Mouse (Mus musculus): ENCODE results near the gene Cdc40. TPM values are rescaled to one million over a fixed set of nuclear protein-coding genes. Genes with fewer than 3 reads are reported as not detected.

Gene Cdc40
- 28.0 and 34.8 TPM in 2 replicates for polyA plus RNA-seq (2016; fragmentation: Nextera tagmentation; extraction: Ambion mirVana)

DNA sequence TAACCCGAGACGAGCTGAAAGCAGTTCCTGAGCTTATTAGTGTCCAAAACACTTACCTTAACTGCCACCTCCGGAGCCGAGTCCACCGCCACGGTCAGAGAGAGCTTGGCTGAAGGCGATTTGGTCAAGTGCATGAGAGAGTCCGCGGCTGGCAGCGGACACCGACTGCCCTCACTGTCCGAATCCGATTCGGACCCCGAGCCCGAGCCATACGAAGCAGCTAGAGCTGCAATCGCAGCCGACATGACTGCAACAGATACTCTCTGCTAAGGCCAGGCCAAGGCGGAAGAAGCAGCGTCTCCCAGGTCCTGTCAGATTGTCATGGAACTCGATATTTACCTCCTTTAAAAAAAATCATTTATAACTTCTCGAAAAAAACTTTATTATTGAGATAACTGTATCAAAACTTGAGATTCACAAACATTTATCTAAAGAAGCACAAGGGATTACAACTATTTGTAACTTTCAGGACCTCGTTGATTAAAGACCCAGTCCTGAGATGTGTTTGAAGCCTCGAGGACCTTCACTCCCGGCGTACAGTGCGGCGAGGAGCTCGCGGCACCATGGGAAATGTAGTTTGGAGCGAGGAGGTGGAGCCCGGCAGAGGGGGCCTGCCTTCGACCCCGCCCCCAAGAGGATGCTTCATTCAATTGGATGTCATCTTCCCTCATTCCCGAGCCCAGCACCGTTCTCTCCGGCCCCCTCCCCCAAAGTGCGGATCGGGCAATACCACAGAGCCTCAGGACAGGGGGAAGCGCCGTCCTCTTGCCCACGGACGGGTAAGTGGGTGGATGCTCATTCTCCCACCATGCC is at the start of gene Cdc40, which contains the start of gene Wasf1:
TSS of gene Cdc40 (minus strand) at position 481 of the 813 bp plus-strand sequence.
TSS of gene Wasf1 (plus strand) at position 645 of the 813 bp plus-strand sequence.
- H3K4me1 ChIP-seq (replicated peaks): peaks cover 33% of the 10 kb centered on the region
- no peaks in the 10 kb centered on the region for H3K27me3 ChIP-seq (ENCODE audit: insufficient read depth, poor library complexity, severe bottlenecking)
- H3K9me3 ChIP-seq: no peaks in the 10 kb centered on the region
- H3K36me3 ChIP-seq: peaks cover 10% of the 10 kb centered on the region; the same call in 1 of the 2 replicates
- WGBS: under 1% methylated on average over 44 of the region's 44 CpGs
- H3K4me3 ChIP-seq: peak within 1 kb of the TSS; percentile 95
- H3K27ac ChIP-seq: peak within 1 kb of the TSS; percentile 99
- DNase-seq (ENCODE audit: low spot score): peak; percentile 96

DNA sequence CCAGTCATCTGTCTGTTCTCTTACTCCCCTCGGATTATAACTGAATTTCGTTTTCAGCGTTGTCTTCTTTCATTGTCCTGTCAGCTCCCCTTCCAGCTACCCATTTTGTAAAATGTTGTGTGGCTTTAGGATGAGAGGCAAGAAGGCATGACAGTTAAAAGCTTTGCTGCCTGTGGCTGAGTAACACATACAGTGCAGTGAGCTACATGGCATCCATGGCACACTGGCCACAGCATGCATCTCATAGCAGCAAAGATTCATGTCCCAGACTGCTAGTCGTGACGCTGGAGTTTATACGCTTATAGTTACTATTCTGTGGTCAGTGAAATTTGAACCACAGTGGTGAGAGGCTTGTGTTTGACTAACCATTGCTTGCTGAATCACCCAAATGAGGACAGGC is 36.4 kb upstream of the Cdc40 start:
- WGBS: 89% methylated on average over 6 of the region's 6 CpGs
- Histone ChIP-seq H3K9me3 (no peaks in the 10 kb centered on the region), H3K4me3 (no peak overlapping the region), H3K27me3 (ENCODE audit: insufficient read depth, poor library complexity, severe bottlenecking) (no peaks in the 10 kb centered on the region), H3K4me1 (replicated peaks) (no peaks in the 10 kb centered on the region), H3K36me3 (peaks cover 26% of the 10 kb centered on the region), H3K27ac (no peak overlapping the region)
- DNase-seq (ENCODE audit: low spot score): no peak

DNA sequence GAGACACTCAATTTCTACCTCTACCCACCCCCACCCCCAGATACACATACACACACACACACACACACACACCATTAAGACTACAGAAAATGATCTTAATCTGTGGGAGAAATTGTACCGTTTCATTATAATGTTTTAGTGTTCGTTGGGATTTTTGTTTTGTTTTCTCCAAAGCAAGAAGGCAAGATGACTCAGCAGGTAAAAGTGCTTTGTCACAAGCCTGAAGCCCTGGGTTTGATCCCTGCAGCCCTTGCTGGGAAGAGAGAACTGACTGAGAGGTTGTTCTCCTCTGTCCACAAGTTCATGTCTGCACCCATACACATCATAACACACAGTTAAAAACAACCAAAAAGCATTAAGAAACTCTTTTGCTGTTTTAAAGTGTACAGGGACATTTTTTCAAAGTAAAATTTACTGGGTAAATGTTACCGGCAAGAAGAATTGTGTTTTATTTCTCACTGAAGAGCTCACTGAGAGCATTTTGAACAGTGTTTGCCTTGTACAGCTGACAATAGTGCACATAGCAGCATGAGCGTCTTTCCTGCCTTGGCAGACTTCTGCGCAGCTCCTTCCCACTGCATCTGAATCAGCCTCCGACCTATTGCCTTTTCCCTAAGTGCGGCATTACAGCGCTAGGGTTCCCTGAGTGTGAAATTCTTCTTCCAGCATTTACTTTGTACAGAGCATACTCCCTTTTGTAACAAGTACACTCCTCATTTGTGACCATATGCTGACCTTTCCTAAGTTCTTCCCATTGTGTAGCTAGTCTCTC is 35.7 kb upstream of the Cdc40 start:
- Histone ChIP-seq H3K4me3 (no peak overlapping the region), H3K27ac (no peak overlapping the region), H3K27me3 (ENCODE audit: insufficient read depth, poor library complexity, severe bottlenecking) (no peaks in the 10 kb centered on the region), H3K9me3 (no peaks in the 10 kb centered on the region), H3K4me1 (replicated peaks) (no peaks in the 10 kb centered on the region), H3K36me3 (peaks cover 21% of the 10 kb centered on the region)
- 90% methylated on average over 8 of the region's 8 CpGs for WGBS
- no peak for DNase-seq (ENCODE audit: low spot score)

DNA sequence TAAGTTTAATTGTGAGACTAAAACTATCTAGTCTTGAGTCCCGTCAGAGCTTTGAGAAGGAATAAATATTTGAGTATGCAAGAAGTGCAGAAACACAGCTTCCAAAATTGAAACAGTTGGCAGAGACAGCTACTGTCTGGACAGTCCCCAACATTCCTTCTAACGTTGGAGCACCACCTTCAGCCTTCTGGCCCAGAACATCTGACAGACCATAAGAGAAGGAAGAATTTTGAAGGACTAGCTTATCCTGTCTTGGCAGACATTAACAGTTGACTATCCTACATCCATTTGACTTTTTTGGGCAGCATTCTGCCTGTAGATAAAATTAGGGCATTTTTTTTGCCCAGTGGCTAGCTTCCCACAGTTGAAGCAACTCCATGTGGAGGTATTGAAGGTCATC is 32.1 kb upstream of the Cdc40 start:
- Histone ChIP-seq H3K27me3 (ENCODE audit: insufficient read depth, poor library complexity, severe bottlenecking) (no peaks in the 10 kb centered on the region), H3K4me3 (no peak overlapping the region), H3K36me3 (peaks cover 9% of the 10 kb centered on the region), H3K4me1 (replicated peaks) (0 out of 2 replicates have a peak, but pooled peaks cover 3% of the 10 kb centered on the region), H3K9me3 (no peaks in the 10 kb centered on the region), H3K27ac (no peak overlapping the region)
- DNase-seq (ENCODE audit: low spot score): no peak
- 89% methylated on average over 2 of the region's 2 CpGs for WGBS

DNA sequence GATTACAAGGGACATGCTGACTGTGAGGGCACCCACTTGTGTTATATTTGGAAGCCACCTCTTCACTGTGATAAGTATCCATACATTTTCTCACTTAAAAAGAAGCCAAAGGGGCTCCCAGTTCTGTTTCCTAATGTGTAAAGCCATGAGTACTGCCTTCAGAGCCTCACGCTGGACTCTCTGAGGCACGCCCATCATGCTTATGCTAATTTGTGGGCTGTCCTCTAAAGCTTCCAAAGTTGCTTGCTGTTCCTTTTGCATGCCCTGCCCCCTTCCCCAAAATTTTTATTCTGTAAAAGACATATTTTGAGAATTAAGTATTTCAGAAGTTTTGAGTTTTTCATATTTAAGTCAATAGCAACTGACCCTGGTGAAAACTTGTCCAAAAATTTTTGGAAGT is 27.7 kb upstream of the Cdc40 start:
- Histone ChIP-seq H3K9me3 (no peaks in the 10 kb centered on the region), H3K36me3 (peaks cover 9% of the 10 kb centered on the region), H3K27ac (no peak overlapping the region), H3K4me3 (no peak overlapping the region), H3K27me3 (ENCODE audit: insufficient read depth, poor library complexity, severe bottlenecking) (no peaks in the 10 kb centered on the region), H3K4me1 (replicated peaks) (0 out of 2 replicates have a peak, but pooled peaks cover 3% of the 10 kb centered on the region)
- no peak for DNase-seq (ENCODE audit: low spot score)
- 65% methylated on average over 2 of the region's 2 CpGs for WGBS

DNA sequence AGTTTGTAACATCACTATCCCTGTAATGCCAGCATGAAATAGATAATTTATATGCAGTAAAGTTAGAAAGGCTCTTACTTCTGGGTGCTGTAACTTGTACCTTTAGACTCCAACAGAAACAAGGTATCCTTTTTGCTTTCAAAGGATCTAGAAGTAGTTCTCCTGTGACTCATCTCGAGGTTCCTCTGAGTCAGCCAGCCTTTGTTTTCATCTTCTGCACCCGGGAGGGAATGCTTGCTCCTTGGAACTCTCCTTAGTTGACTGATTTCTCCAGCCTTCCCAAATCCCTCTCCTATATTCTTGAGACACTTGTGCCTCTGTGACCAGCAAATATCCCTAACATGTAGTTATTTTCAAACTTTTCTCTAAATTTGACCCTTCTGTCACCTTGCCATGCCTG is 25.5 kb upstream of the Cdc40 start:
- no peaks in the 10 kb centered on the region for H3K9me3 ChIP-seq
- 56% methylated on average over 2 of the region's 2 CpGs for WGBS
- H3K4me1 ChIP-seq (replicated peaks): 0 out of 2 replicates have a peak, but pooled peaks cover 3% of the 10 kb centered on the region
- no peak overlapping the region for H3K4me3 ChIP-seq
- no peak for DNase-seq (ENCODE audit: low spot score)
- H3K36me3 ChIP-seq: peaks cover 10% of the 10 kb centered on the region
- no peak overlapping the region for H3K27ac ChIP-seq
- H3K27me3 ChIP-seq (ENCODE audit: insufficient read depth, poor library complexity, severe bottlenecking): no peaks in the 10 kb centered on the region

DNA sequence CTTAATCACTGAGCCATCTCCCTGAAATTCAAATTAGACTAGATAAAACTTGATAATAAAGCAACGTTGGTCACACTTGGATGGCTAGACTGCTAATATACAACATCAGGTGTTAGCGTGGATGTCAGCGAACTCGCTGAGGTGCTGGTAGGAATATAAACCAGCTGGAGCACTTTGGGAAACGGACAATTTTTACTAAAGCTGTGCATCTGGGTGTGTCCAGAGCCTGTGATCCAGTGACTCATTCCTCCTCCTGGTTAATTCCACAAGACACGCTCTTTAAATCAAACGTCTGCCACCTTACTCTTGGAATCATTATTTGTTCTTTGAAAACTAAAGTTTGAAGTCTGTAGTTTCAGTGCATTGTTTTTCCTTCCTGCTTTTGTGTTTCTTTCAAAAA is 23.7 kb upstream of the Cdc40 start:
- no peak overlapping the region for H3K4me3 ChIP-seq
- DNase-seq (ENCODE audit: low spot score): no peak
- no peaks in the 10 kb centered on the region for H3K9me3 ChIP-seq
- WGBS: 90% methylated on average over 7 of the region's 7 CpGs
- H3K4me1 ChIP-seq (replicated peaks): peaks cover 14% of the 10 kb centered on the region; the same call in 1 of the 2 replicates
- H3K27ac ChIP-seq: no peak overlapping the region
- H3K27me3 ChIP-seq (ENCODE audit: insufficient read depth, poor library complexity, severe bottlenecking): no peaks in the 10 kb centered on the region
- peaks cover 4% of the 10 kb centered on the region; the same call in 1 of the 2 replicates for H3K36me3 ChIP-seq

DNA sequence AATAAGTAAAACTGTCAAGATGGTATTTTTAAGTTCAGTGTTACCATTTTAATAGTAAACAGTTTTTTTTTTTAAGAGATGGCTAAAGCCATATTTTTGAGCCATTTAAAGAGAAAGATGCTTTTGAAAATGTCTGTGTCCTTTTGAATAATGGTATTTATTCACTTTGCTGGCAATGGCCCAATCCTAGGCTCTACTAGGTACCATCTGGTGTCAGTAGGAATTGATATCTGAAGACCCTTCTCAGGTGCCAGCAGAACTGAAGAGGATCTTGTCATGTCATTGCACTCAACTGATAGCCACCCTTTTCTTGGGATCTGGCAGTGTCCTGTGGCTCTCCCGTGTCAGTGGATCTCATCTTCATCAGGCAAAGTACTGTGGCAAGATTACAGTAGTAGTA is 23.0 kb upstream of the Cdc40 start:
- Histone ChIP-seq H3K4me1 (replicated peaks) (peaks cover 14% of the 10 kb centered on the region; the same call in 1 of the 2 replicates), H3K27me3 (ENCODE audit: insufficient read depth, poor library complexity, severe bottlenecking) (no peaks in the 10 kb centered on the region), H3K4me3 (no peak overlapping the region), H3K9me3 (no peaks in the 10 kb centered on the region), H3K36me3 (peaks cover 4% of the 10 kb centered on the region; the same call in 1 of the 2 replicates), H3K27ac (no peak overlapping the region)
- DNase-seq (ENCODE audit: low spot score): no peak
- 96% methylated on average over 1 of the region's 1 CpGs for WGBS

DNA sequence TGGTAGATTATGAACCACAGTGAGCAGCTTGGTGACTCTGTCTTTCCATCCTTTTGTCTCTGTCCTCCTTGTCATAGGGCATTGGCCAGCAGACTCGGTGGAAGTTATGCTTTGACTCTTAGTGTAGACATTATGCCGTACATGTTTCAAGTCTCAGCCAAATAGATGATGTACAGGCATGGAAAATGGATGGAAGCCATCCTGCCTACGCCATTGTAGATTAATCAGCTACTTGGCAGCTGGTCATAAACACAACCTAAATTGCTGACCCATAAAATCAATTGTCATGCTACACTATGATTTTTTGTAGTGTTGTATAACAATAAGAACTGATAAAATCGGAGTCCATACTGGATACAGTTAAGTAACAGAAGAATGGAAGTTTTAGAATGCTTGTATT is 18.7 kb upstream of the Cdc40 start:
- 73% methylated on average over 4 of the region's 4 CpGs for WGBS
- Histone ChIP-seq H3K36me3 (peaks cover 4% of the 10 kb centered on the region; the same call in 1 of the 2 replicates), H3K27ac (no peak overlapping the region), H3K27me3 (ENCODE audit: insufficient read depth, poor library complexity, severe bottlenecking) (no peaks in the 10 kb centered on the region), H3K4me3 (no peak overlapping the region), H3K9me3 (no peaks in the 10 kb centered on the region), H3K4me1 (replicated peaks) (peaks cover 14% of the 10 kb centered on the region)
- DNase-seq (ENCODE audit: low spot score): no peak

DNA sequence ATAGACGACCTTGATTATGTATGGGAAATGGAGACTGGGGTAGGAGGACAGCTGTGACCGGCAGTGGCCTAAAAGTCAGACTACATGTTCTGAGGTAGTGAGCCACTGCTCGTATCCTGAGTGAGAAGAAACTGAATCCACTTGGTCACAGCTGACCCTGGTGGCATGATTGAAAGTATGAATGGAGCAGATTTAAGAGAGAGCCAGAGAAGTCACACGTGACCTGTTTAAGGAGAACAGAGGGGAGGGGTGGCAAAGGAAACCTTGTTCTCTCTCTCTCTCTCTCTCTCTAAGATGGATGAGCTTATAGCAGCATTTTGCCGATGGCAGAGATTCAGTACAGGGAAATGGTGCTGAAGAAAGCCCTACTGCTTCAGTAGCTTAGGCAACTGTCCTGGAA is 13.5 kb upstream of the Cdc40 start:
- no peaks in the 10 kb centered on the region for H3K9me3 ChIP-seq
- DNase-seq (ENCODE audit: low spot score): no peak
- peaks cover 6% of the 10 kb centered on the region for H3K4me1 ChIP-seq (replicated peaks)
- H3K27me3 ChIP-seq (ENCODE audit: insufficient read depth, poor library complexity, severe bottlenecking): no peaks in the 10 kb centered on the region
- peaks cover 6% of the 10 kb centered on the region for H3K36me3 ChIP-seq
- WGBS: 68% methylated on average over 5 of the region's 5 CpGs
- H3K4me3 ChIP-seq: no peak overlapping the region
- H3K27ac ChIP-seq: no peak overlapping the region

DNA sequence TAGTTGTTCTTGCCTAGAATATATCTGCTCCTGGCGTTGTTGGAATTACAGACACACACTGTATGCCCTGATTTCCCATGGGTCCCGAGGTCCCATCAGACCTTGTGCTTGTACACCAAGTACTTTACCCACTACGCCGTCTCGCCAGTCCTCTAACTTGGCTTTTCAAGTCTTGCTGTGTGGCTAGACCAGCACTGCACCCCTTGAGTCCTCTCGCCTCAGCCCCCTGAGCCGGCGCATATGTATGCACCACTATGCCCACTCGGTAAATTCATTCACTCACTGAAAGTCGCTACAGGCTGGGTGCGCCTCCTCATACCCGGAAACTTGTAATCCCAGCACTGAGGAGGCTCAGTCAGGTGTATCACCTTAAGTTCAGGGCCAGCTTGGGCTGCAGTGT is 12.7 kb upstream of the Cdc40 start:
- Histone ChIP-seq H3K27ac (no peak overlapping the region), H3K9me3 (no peaks in the 10 kb centered on the region), H3K27me3 (ENCODE audit: insufficient read depth, poor library complexity, severe bottlenecking) (no peaks in the 10 kb centered on the region), H3K4me1 (replicated peaks) (peaks cover 6% of the 10 kb centered on the region), H3K4me3 (no peak overlapping the region), H3K36me3 (peaks cover 6% of the 10 kb centered on the region)
- no peak for DNase-seq (ENCODE audit: low spot score)
- 93% methylated on average over 12 of the region's 12 CpGs for WGBS

DNA sequence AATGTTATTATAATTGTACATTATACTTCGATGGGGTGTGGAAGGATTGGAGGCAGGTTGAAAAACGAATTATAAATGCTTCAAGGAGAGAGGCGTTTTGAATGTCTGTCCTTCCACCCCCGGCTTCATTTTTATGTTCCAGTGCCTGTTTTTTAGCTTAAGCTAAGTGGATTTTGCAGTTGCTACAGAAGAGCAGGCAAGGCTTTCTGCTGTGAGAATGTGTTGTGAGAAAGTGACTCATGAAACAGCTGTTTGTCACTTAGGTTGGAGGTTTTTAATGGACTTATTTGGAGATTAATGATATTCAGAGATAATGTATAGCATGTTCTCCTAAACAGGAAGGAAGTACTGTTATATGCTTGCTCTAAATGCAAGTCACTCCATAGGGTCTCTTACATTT is 6.0 kb upstream of the Cdc40 start:
- no peak for DNase-seq (ENCODE audit: low spot score)
- peaks cover 6% of the 10 kb centered on the region for H3K36me3 ChIP-seq
- H3K4me1 ChIP-seq (replicated peaks): peaks cover 14% of the 10 kb centered on the region
- no peaks in the 10 kb centered on the region for H3K27me3 ChIP-seq (ENCODE audit: insufficient read depth, poor library complexity, severe bottlenecking)
- H3K27ac ChIP-seq: no peak overlapping the region
- H3K9me3 ChIP-seq: no peaks in the 10 kb centered on the region
- 90% methylated on average over 4 of the region's 4 CpGs for WGBS
- H3K4me3 ChIP-seq: no peak overlapping the region

DNA sequence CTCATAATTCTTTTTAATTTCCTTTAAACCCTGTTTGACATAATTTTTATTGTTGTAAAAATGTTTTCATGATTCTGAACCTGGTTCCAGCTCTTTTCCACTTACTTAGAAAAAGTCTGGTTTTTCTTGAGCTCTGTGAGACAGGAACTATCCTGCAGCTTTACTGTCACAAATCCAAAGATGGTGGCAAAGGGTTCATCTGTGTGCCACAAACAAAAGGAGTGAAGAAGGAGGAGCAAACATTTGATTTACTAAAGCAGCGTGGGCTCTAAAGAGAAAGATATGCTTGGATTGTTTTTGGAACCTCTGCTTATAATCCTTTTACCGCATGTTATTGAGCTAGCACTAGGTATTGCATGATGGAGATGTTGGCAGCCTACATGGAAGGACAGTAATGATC is 4.2 kb upstream of the Cdc40 start:
- no peak for DNase-seq (ENCODE audit: low spot score)
- Histone ChIP-seq H3K27me3 (ENCODE audit: insufficient read depth, poor library complexity, severe bottlenecking) (no peaks in the 10 kb centered on the region), H3K36me3 (no peaks in the 10 kb centered on the region), H3K27ac (no peak overlapping the region), H3K9me3 (no peaks in the 10 kb centered on the region), H3K4me3 (no peak overlapping the region), H3K4me1 (replicated peaks) (peaks cover 14% of the 10 kb centered on the region)
- WGBS: 69% methylated on average over 2 of the region's 2 CpGs
